Mouse (Mus musculus): ENCODE measurements at regions not wholly inside any gene's neighbourhood (a gene's known extent, or its start where the extent isn't known, plus 50 kb on each side); places are given as distances from the start of the nearest gene placed in this dataset.

GRCm38 (mm10) chr12:52368034-52368433 lies 135.7 kb upstream of the Arhgap5 start:
- WGBS = 90% methylated on average over 6 of the region's 6 CpGs
- Histone ChIP-seq H3K9me3 (no peaks in the 10 kb centered on the region), H3K27ac (no peak overlapping the region), H3K36me3 (replicated peaks) (no peaks in the 10 kb centered on the region), H3K27me3 (ENCODE audit: poor library complexity, severe bottlenecking) (no peaks in the 10 kb centered on the region), H3K4me1 (0 out of 2 replicates have a peak, but pooled peaks cover 4% of the 10 kb centered on the region), H3K4me3 (no peak overlapping the region)
- DNase-seq (ENCODE audit: extremely low spot score, low spot score) = no peak

DNA sequence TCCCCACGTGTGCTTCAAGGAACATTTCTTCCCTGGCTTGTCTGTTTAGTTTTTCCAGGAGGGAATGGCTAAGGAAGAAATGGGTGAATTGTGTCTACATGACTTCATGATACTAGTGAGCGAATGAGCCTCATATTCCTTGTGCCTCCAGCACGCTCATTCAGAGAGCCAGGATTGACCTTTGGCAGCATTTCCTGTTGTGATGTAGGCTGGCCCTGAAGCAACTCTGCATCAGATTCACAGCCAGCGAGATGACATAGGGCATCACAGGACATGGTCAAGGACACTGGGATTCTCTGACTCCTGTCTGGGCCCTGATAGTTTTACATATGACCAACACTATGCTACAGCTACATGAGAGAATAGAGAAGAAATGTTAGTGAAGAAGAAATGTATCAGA lies 135.3 kb upstream of the Arhgap5 start:
- Histone ChIP-seq H3K36me3 (replicated peaks) (no peaks in the 10 kb centered on the region), H3K4me3 (no peak overlapping the region), H3K27ac (no peak overlapping the region), H3K9me3 (no peaks in the 10 kb centered on the region), H3K27me3 (ENCODE audit: poor library complexity, severe bottlenecking) (no peaks in the 10 kb centered on the region), H3K4me1 (0 out of 2 replicates have a peak, but pooled peaks cover 4% of the 10 kb centered on the region)
- WGBS = 84% methylated on average over 4 of the region's 4 CpGs
- DNase-seq (ENCODE audit: extremely low spot score, low spot score) = no peak

DNA sequence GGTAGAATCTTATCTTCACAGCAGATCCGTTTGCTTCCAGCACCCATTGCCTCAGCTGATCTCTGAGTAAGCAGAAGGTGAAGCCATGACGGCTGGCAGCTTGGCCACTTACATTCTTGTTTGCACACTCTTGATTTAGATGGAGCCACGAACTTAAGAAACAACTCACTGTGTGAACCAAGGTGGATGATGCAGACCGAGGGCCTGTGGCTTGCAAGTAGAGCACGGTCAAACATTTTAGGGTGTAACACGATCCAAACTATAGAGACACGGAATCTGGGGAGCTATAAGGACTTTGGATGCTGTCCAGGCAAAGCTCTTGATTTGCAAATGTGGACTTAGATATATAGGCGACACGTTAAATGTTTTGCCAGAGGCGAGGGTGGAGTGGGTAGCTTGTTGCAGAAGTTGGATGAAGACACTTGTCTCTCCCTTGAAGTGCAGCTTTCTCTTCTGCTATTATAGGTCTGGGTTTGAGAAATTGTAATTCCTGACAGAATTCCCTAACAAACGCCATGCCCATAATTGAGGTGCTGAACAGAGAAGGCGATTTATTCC lies 133.5 kb upstream of the Arhgap5 start:
- no peaks in the 10 kb centered on the region for H3K9me3 ChIP-seq
- DNase-seq (ENCODE audit: extremely low spot score, low spot score) = no peak
- no peak overlapping the region for H3K27ac ChIP-seq
- H3K4me3 ChIP-seq = no peak overlapping the region
- peaks cover 5% of the 10 kb centered on the region; the same call in 1 of the 2 replicates for H3K4me1 ChIP-seq
- WGBS = 91% methylated on average over 12 of the region's 12 CpGs
- no peaks in the 10 kb centered on the region for H3K27me3 ChIP-seq (ENCODE audit: poor library complexity, severe bottlenecking)
- H3K36me3 ChIP-seq (replicated peaks) = no peaks in the 10 kb centered on the region

DNA sequence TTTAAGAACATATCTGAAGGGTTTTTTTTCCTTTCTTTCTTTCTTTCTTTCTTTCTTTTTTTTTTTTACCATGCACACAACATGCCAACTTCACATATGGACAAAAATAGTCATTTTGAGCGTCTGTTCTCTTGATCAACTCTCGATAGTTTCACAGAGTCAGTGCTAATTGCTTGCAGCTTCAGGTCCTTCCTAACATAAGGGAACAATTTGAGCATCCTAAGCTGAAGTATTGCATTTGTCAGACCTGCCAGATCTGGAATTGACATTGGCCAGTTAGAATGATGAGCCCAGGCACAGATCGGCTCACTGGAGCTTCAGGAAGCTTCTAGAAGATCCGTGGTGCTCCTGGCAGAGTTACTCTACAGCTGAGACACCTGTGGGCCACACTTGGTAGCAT lies 128.7 kb upstream of the Arhgap5 start:
- no peaks in the 10 kb centered on the region for H3K27me3 ChIP-seq (ENCODE audit: poor library complexity, severe bottlenecking)
- H3K4me3 ChIP-seq = no peak overlapping the region
- no peak for DNase-seq (ENCODE audit: extremely low spot score, low spot score)
- peaks cover 13% of the 10 kb centered on the region; the same call in 1 of the 2 replicates for H3K4me1 ChIP-seq
- 73% methylated on average over 4 of the region's 4 CpGs for WGBS
- H3K36me3 ChIP-seq (replicated peaks) = no peaks in the 10 kb centered on the region
- H3K9me3 ChIP-seq = no peaks in the 10 kb centered on the region
- H3K27ac ChIP-seq = no peak overlapping the region

DNA sequence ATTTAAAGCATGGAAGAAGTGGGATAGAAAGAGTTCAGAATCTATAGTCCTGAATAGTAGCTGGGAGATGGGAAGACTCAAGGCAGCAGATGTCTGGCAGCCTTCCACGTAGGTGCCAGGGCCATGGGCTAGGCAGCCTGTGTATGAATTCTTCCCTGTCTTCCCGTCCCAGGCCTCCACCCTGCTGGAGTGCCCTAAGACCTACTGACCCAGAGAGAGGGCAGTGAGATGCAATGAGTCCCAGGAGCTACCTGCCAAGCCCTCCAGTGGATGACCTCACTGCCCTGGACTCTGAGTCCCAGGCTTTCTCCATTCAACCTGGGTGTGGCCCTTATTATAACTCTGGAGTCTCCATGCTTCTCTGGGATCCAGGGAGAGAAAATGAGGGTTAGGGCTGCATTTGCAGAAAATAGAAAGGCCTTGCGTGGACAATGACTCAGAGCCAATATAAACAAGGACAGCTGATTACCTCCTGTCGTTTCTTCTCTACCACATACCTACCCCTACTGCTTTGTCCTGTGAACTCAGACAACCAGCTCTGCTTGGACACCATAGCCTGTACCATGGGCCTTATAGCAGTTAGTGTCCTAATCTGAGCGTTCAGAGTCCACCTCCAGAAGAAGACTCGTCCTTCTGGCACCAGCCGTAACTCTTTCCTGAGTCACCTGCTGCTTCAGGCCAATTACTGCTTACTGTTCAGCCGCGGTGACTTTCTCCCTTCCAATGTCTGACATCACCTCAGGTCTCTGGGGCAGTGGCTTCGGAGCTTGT lies 126.9 kb upstream of the Arhgap5 start:
- Histone ChIP-seq H3K4me3 (no peak overlapping the region), H3K27me3 (ENCODE audit: poor library complexity, severe bottlenecking) (no peaks in the 10 kb centered on the region), H3K36me3 (replicated peaks) (no peaks in the 10 kb centered on the region), H3K9me3 (no peaks in the 10 kb centered on the region), H3K27ac (no peak overlapping the region), H3K4me1 (peaks cover 26% of the 10 kb centered on the region)
- 88% methylated on average over 10 of the region's 10 CpGs for WGBS
- DNase-seq (ENCODE audit: extremely low spot score, low spot score) = no peak

DNA sequence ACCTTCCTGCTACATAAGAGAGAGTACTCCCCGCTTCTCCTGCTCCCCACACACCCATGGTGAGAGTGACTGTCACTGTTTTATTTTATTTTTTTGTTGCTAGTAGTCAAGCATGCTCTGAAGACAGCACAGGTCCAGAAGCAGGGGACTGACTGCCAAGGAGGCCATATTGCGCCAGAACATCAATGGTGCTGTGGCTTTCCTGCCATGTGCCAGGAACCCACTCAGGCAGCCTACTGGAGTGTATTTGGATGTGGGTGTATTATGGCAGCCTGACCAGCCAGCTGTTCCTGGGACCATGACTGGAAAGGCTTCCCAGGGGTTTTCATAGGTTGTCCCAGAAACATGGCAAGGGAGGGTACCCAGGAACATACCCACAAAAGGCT lies 126.3 kb upstream of the Arhgap5 start:
- Histone ChIP-seq H3K9me3 (no peaks in the 10 kb centered on the region), H3K27ac (no peak overlapping the region), H3K36me3 (replicated peaks) (no peaks in the 10 kb centered on the region), H3K4me1 (peaks cover 31% of the 10 kb centered on the region), H3K4me3 (no peak overlapping the region), H3K27me3 (ENCODE audit: poor library complexity, severe bottlenecking) (no peaks in the 10 kb centered on the region)
- no peak for DNase-seq (ENCODE audit: extremely low spot score, low spot score)
- WGBS = 87% methylated on average over 2 of the region's 2 CpGs

- Histone ChIP-seq H3K9me3 (no peaks in the 10 kb centered on the region), H3K4me1 (peaks cover 46% of the 10 kb centered on the region), H3K4me3 (no peak overlapping the region), H3K27ac (no peak overlapping the region), H3K36me3 (replicated peaks) (no peaks in the 10 kb centered on the region), H3K27me3 (ENCODE audit: poor library complexity, severe bottlenecking) (no peaks in the 10 kb centered on the region)
- 92% methylated on average over 4 of the region's 4 CpGs for WGBS
- no peak for DNase-seq (ENCODE audit: extremely low spot score, low spot score)
Observed at GRCm38 (mm10) chr12:52379245-52379644, 124.5 kb upstream of the Arhgap5 start.

DNA sequence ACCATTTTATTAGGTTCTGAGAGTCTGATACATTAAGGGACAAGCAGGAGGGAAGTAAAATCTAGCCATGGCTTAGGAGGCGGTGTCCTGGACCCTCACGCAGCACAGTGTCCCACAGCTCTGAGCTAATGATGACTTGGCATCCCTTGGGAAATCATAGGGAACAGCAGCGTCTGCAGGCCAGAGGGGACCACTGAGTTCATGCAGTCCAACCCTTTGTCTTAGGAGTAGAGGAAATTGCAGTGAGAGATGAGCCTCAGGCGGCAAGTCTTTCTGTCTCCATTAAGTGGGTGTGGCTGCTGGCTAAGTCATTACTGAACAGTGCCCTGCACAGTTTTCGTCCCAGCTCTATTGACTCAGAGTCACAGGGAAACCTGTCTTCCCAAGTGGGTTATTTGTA lies 123.8 kb upstream of the Arhgap5 start:
- Histone ChIP-seq H3K27me3 (ENCODE audit: poor library complexity, severe bottlenecking) (no peaks in the 10 kb centered on the region), H3K27ac (no peak overlapping the region), H3K9me3 (no peaks in the 10 kb centered on the region), H3K36me3 (replicated peaks) (no peaks in the 10 kb centered on the region), H3K4me3 (no peak overlapping the region), H3K4me1 (peaks cover 46% of the 10 kb centered on the region)
- DNase-seq (ENCODE audit: extremely low spot score, low spot score) = no peak
- WGBS = 70% methylated on average over 5 of the region's 5 CpGs

GRCm38 (mm10) chr12:52381161-52381967 lies 122.4 kb upstream of the Arhgap5 start:
- Histone ChIP-seq H3K9me3 (no peaks in the 10 kb centered on the region), H3K27me3 (ENCODE audit: poor library complexity, severe bottlenecking) (no peaks in the 10 kb centered on the region), H3K4me3 (no peak overlapping the region), H3K36me3 (replicated peaks) (no peaks in the 10 kb centered on the region), H3K27ac (peak overlapping the region; percentile 84), H3K4me1 (peaks cover 48% of the 10 kb centered on the region)
- WGBS = 45% methylated on average over 18 of the region's 18 CpGs
- DNase-seq (ENCODE audit: extremely low spot score, low spot score) = peak; percentile 42

DNA sequence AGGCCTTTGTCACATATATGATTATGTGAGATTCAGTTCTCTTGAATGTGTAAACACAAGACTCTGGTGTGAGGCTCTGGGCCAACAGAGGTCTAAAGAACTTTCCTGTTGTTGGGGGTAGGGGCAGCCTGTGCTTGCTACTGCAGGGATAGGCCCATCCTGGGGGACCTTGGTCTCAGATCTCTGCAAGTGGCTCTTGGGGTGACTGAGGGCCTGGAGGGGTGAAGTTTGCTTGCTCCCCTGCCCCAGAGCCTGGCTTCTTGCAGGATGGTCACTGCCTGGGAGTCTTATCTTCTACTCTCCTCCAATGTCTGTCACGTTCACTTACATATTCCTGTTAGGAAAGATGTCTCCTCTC lies 121.8 kb upstream of the Arhgap5 start:
- Histone ChIP-seq H3K27me3 (ENCODE audit: poor library complexity, severe bottlenecking) (no peaks in the 10 kb centered on the region), H3K27ac (peak overlapping the region; percentile 84), H3K4me1 (peaks cover 45% of the 10 kb centered on the region), H3K36me3 (replicated peaks) (no peaks in the 10 kb centered on the region), H3K4me3 (no peak overlapping the region), H3K9me3 (no peaks in the 10 kb centered on the region)
- peak; percentile 27 for DNase-seq (ENCODE audit: extremely low spot score, low spot score)
- WGBS = 84% methylated on average over 1 of the region's 1 CpGs

DNA sequence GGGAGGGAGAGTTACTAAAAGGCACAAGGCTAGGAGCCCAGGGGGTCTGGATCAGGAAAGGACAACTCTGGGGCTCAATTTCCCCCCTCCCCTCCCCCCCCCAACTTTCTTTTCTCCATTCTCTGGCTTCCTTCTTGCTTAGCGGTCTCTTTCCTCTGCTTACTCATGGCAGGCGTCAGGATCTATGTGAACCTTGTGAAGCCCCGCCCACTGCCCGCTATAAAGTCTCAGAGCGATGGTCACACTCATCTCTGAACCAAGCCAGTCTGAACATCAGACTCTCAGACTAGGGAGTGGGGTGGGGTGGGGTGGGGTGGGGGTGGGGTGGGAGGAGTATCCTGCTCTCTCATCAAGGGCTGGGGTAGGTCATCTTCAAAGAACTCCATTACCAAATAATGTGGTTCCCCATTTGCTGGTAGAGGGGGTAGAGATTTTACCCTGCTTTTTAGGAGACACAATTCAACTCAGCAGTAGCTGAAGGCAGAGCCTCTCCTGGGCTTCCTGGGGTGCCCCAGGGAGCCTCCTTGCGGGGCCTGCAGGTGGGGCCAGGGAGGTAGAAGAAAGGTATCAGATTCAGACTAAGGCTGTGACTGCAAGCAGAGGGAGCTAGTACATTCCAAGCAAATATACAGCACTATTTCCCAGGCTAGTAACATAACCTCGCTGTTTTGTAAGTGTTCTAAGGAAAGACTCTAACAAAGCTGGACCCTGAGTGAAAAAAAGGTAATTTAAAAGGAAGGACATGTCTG lies 120.8 kb upstream of the Arhgap5 start:
- peak overlapping the region; percentile 84 for H3K27ac ChIP-seq
- 9% methylated on average over 6 of the region's 7 CpGs for WGBS
- H3K36me3 ChIP-seq (replicated peaks) = no peaks in the 10 kb centered on the region
- peak overlapping the region; percentile 4; the same call in 1 of the 2 replicates for H3K4me3 ChIP-seq
- no peaks in the 10 kb centered on the region for H3K9me3 ChIP-seq
- no peaks in the 10 kb centered on the region for H3K27me3 ChIP-seq (ENCODE audit: poor library complexity, severe bottlenecking)
- peaks cover 43% of the 10 kb centered on the region for H3K4me1 ChIP-seq
- DNase-seq (ENCODE audit: extremely low spot score, low spot score) = peak; percentile 35

- Histone ChIP-seq H3K27me3 (ENCODE audit: poor library complexity, severe bottlenecking) (no peaks in the 10 kb centered on the region), H3K9me3 (peaks cover 7% of the 10 kb centered on the region; the same call in 1 of the 2 replicates), H3K36me3 (replicated peaks) (no peaks in the 10 kb centered on the region), H3K4me3 (no peak overlapping the region), H3K4me1 (peaks cover 47% of the 10 kb centered on the region), H3K27ac (peak overlapping the region; percentile 80)
- peak; percentile 36 for DNase-seq (ENCODE audit: extremely low spot score, low spot score)
- 28% methylated on average over 5 of the region's 5 CpGs for WGBS
Observed at GRCm38 (mm10) chr12:52389552-52389951, 114.2 kb upstream of the Arhgap5 start.
